Mouse (Mus musculus) kidney, adult 2 months (tissue): ENCODE measurements around the gene Clptm1.

Source experiments
- CTCF ChIP-seq: fragments of 200-500 bp; conservative IDR thresholded peaks from 2 replicates; pipeline ENCODE4 v1.5.1; 2011; ENCODE audit warnings: low read depth, mild to moderate bottlenecking, control low read depth, low read length, moderate library complexity, mixed read lengths; ENCODE audit not compliant: insufficient read depth, insufficient read length
- POLR2A ChIP-seq: fragments of 200-500 bp; IDR thresholded peaks from one replicate; pipeline ENCODE4 v1.6.1; 2011; ENCODE audit warnings: low read depth, low read length, control low read depth

DNA sequence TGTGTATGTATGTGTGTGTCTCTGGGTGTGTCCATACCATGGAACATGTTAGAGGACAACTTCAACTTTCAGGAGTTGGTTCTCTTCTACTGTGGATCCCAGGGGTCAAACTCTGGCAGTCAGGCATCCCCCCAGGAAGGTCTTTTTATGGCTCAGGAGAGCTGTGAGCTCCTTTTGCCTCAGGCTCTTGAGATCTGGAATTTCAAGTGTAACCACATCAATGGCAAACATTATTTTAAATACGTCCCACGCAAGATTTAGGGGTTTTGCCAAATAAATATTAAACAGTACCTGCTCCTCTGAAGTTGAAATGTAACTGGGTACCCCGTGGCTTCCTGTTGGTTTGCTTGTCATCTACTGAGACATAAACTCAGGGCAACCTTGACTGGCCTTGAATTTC is 18.1 kb upstream of the Clptm1 start:
- TF ChIP-seq CTCF (no peak), POLR2A (no peak)
